Mouse (Mus musculus) layer of hippocampus, postnatal 25 days (tissue): Measurements from ENCODE around the gene Stk39. TPM values are rescaled to one million over a fixed set of nuclear protein-coding genes. Genes with fewer than 3 reads are reported as not detected.

Experiments
- DNase-seq, 2 experiments: peaks; one replicate each; pipeline ENCODE4 v3.0.0; 2022; ENCODE audit warnings: mixed read lengths in 2 of 2, low spot score in 1 of 2; ENCODE audit errors: extremely low spot score in 1 of 2
- total RNA-seq, 2 experiments: library from RNA; stranded (reverse); gene quantifications; 2 replicates each; pipeline ENCODE4 v1.2.3; 2021

Gene Stk39
- total RNA-seq, 2 experiments from 2014 or later: 57.8 to 62.4 TPM

GRCm38 (mm10) chr2:68298356-68298755, 173.7 kb downstream of the Stk39 start:
- DNase-seq: no peak

GRCm38 (mm10) chr2:68297955-68298354, 174.1 kb downstream of the Stk39 start:
- DNase-seq: no peak

GRCm38 (mm10) chr2:68296743-68297142, 175.3 kb downstream of the Stk39 start:
- no peak for DNase-seq

- DNase-seq: no peak
These were observed 179.3 kb downstream of the Stk39 start for GRCm38 (mm10) chr2:68292539-68293320.

GRCm38 (mm10) chr2:68291895-68292294, 180.2 kb downstream of the Stk39 start:
- no peak for DNase-seq

- DNase-seq: no peak
These were observed 182.1 kb downstream of the Stk39 start for GRCm38 (mm10) chr2:68289961-68290360.

- DNase-seq: no peak
These were observed 182.9 kb downstream of the Stk39 start for GRCm38 (mm10) chr2:68289177-68289576.

- DNase-seq: no peak
These were observed 184.0 kb downstream of the Stk39 start for GRCm38 (mm10) chr2:68288106-68288505.

- no peak for DNase-seq
These were observed 187.7 kb downstream of the Stk39 start for GRCm38 (mm10) chr2:68284391-68284790.

- no peak for DNase-seq
These were observed 189.0 kb downstream of the Stk39 start for GRCm38 (mm10) chr2:68283021-68283548.

- DNase-seq: no peak
These were observed 190.5 kb downstream of the Stk39 start for GRCm38 (mm10) chr2:68281575-68281974.

GRCm38 (mm10) chr2:68271301-68271700, 200.8 kb downstream of the Stk39 start:
- no peak for DNase-seq

- DNase-seq: no peak
These were observed 201.2 kb downstream of the Stk39 start for GRCm38 (mm10) chr2:68270836-68271235.

GRCm38 (mm10) chr2:68269646-68270045, 202.4 kb downstream of the Stk39 start:
- no peak for DNase-seq

GRCm38 (mm10) chr2:68264826-68265225, 207.2 kb downstream of the Stk39 start:
- no peak for DNase-seq

- no peak for DNase-seq
These were observed 211.2 kb downstream of the Stk39 start for GRCm38 (mm10) chr2:68260911-68261310.

GRCm38 (mm10) chr2:68257571-68257970, 214.5 kb downstream of the Stk39 start:
- DNase-seq: no peak

GRCm38 (mm10) chr2:68256472-68256871, 215.6 kb downstream of the Stk39 start:
- no peak for DNase-seq

- DNase-seq: no peak
These were observed 217.3 kb downstream of the Stk39 start for GRCm38 (mm10) chr2:68254756-68255155.

- DNase-seq: no peak
These were observed 218.8 kb downstream of the Stk39 start for GRCm38 (mm10) chr2:68253222-68253621.

GRCm38 (mm10) chr2:68252048-68252758, 219.9 kb downstream of the Stk39 start:
- DNase-seq: no peak

- no peak for DNase-seq
These were observed 221.2 kb downstream of the Stk39 start for GRCm38 (mm10) chr2:68250897-68251296.
